Mouse (Mus musculus) ES-E14 (cell line): ENCODE data around the gene Xrcc5. TPM values are rescaled to one million over a fixed set of nuclear protein-coding genes. Genes with fewer than 3 reads are reported as not detected.

Experiments
- DNase-seq: peaks from one replicate; pipeline ENCODE4 v3.0.0-alpha.2; 2013; ENCODE audit warnings: low read depth, low spot score
- H3K27ac ChIP-seq: 2 replicates; pipeline ENCODE4 v1.5.1; 2012; ENCODE audit warnings: low read depth, mild to moderate bottlenecking, low read length, moderate library complexity, mixed read lengths; ENCODE audit not compliant: poor library complexity, insufficient read depth, severe bottlenecking
- H3K36me3 ChIP-seq: 2 replicates; pipeline ENCODE4 v1.6.1; 2012; ENCODE audit warnings: mild to moderate bottlenecking, low read length, moderate library complexity, mixed read lengths; ENCODE audit not compliant: control insufficient read depth, poor library complexity, insufficient read depth, severe bottlenecking
- H3K4me1 ChIP-seq, 2 experiments: fragments of 150-350 bp in 1 of 2; sonication (generic) in 1 of 2; 2 replicates each; pipeline ENCODE4 v1.6.1; 2012; ENCODE audit warnings: low read length in 2 of 2, mild to moderate bottlenecking in 1 of 2, mixed read lengths in 1 of 2; ENCODE audit not compliant: control insufficient read depth in 2 of 2, insufficient read depth in 2 of 2, poor library complexity in 1 of 2
- H3K4me3 ChIP-seq, 2 experiments: fragments of 150-350 bp in 1 of 2; sonication (generic) in 1 of 2; 2 replicates each; pipeline ENCODE4 v1.5.1; 2012; ENCODE audit warnings: low read length in 2 of 2, low read depth in 1 of 2, mild to moderate bottlenecking in 1 of 2, mixed read lengths in 1 of 2; ENCODE audit not compliant: insufficient read depth in 1 of 2, poor library complexity in 1 of 2, severe bottlenecking in 1 of 2
- H3K9ac ChIP-seq: 2 replicates; pipeline ENCODE4 v1.6.1; 2012; ENCODE audit warnings: low read depth, mild to moderate bottlenecking, low read length, mixed read lengths; ENCODE audit not compliant: poor library complexity, insufficient read depth, severe bottlenecking
- H3K9me3 ChIP-seq: fragments of 150-350 bp; sonication (generic); 2 replicates; pipeline ENCODE4 v1.6.1; 2012; ENCODE audit warnings: low read depth, mild to moderate bottlenecking, low read length; ENCODE audit not compliant: control insufficient read depth, insufficient read depth
- CHD2 ChIP-seq: IDR thresholded peaks from 2 replicates; pipeline ENCODE4 v1.6.1; 2014; ENCODE audit warnings: mild to moderate bottlenecking, low read depth, low read length, inconsistent platforms
- HCFC1 ChIP-seq: IDR thresholded peaks from 2 replicates; pipeline ENCODE4 v1.6.1; 2012; ENCODE audit warnings: low read length, inconsistent platforms, borderline replicate concordance; ENCODE audit not compliant: insufficient read depth
- MAFK ChIP-seq: IDR thresholded peaks from 2 replicates; pipeline ENCODE4 v1.6.1; 2014; ENCODE audit warnings: mild to moderate bottlenecking, low read depth, low read length, inconsistent platforms; ENCODE audit not compliant: insufficient read depth
- ZC3H11A ChIP-seq: IDR thresholded peaks from 2 replicates; pipeline ENCODE4 v1.6.1; 2012; ENCODE audit warnings: low read depth, mild to moderate bottlenecking, inconsistent platforms, low read length, borderline replicate concordance
- ZNF384 ChIP-seq: IDR thresholded peaks from 2 replicates; pipeline ENCODE4 v1.6.1; 2012; ENCODE audit warnings: low read depth, low read length, inconsistent platforms
- in situ Hi-C, 2 experiments: fragments of 600-800 bp; cut with MboI; formaldehyde crosslinking; loops; one replicate each; pipeline ENCODE4 v1.15.1; 2025; ENCODE audit warnings: low sequenced_read_pairs in 2 of 2, inconsistent platforms in 1 of 2; ENCODE audit not compliant: unreplicated experiment in 2 of 2
- total RNA-seq: library from RNA; depleted of rRNA; stranded (reverse); fragments of 300-350 nt; gene quantifications from 2 replicates; pipeline ENCODE4 v1.2.3, GENCODE M21; 2012

The Xrcc5 gene
- total RNA-seq, 1 experiment = 72.0 TPM

- in situ Hi-C loops = no loop called here
- peak; percentile 87 for DNase-seq
- H3K9me3 ChIP-seq = no peaks in the 10 kb centered on the region
- no peaks in the 10 kb centered on the region for H3K36me3 ChIP-seq
- TF ChIP-seq HCFC1 = no peak
- no peak for TF ChIP-seq ZNF384
- TF ChIP-seq ZC3H11A = no peak
- TF ChIP-seq MAFK = no peak
- no peak for TF ChIP-seq CHD2
- no peaks in the 10 kb centered on the region for H3K4me1 ChIP-seq
- H3K27ac ChIP-seq = peak within 1 kb of the TSS; percentile 49; the same call in 1 of the 2 replicates
- peak within 1 kb of the TSS; percentile 88 for H3K9ac ChIP-seq
- H3K4me3 ChIP-seq = peak within 1 kb of the TSS; percentile 79 to 94
Observed at GRCm38 (mm10) chr1:72283992-72284485, 23.2 kb upstream of the Xrcc5 start, which contains the start of the genes Pecr and Tmem169. TSS of gene Pecr (minus strand) at chr1:72284314. TSS of gene Tmem169 (plus strand) at chr1:72284369.

- Histone ChIP-seq H3K4me1 (no peaks in the 10 kb centered on the region), H3K9ac (no peak overlapping the region), H3K27ac (no peak overlapping the region), H3K36me3 (no peaks in the 10 kb centered on the region), H3K9me3 (no peaks in the 10 kb centered on the region), H3K4me3 (peak overlapping the region in 1 of 2 experiments; percentile 79; a peak in 2 of 4 replicates)
- DNase-seq = no peak
- in situ Hi-C loops = no loop called here
- no peak for TF ChIP-seq CHD2
- TF ChIP-seq ZC3H11A = no peak
- no peak for TF ChIP-seq ZNF384
- TF ChIP-seq HCFC1 = no peak
- TF ChIP-seq MAFK = no peak
Observed at GRCm38 (mm10) chr1:72284539-72284938, 22.7 kb upstream of the Xrcc5 start.

- TF ChIP-seq ZNF384 = no peak
- TF ChIP-seq CHD2 = no peak
- TF ChIP-seq MAFK = no peak
- no peak for TF ChIP-seq ZC3H11A
- TF ChIP-seq HCFC1 = no peak
- DNase-seq = no peak
- Histone ChIP-seq H3K9ac (no peak overlapping the region), H3K4me1 (no peaks in the 10 kb centered on the region), H3K4me3 (no peak overlapping the region), H3K9me3 (no peaks in the 10 kb centered on the region), H3K27ac (no peak overlapping the region), H3K36me3 (no peaks in the 10 kb centered on the region)
- in situ Hi-C loops = no loop called here
Observed at GRCm38 (mm10) chr1:72286904-72287303, 20.3 kb upstream of the Xrcc5 start.

GRCm38 (mm10) chr1:72287893-72288292 is 19.3 kb upstream of the Xrcc5 start:
- Histone ChIP-seq H3K27ac (no peak overlapping the region), H3K9ac (no peak overlapping the region), H3K4me1 (no peaks in the 10 kb centered on the region), H3K36me3 (no peaks in the 10 kb centered on the region), H3K4me3 (no peak overlapping the region), H3K9me3 (no peaks in the 10 kb centered on the region)
- TF ChIP-seq MAFK (no peak), ZC3H11A (no peak), ZNF384 (no peak), HCFC1 (no peak), CHD2 (no peak)
- in situ Hi-C loops = no loop called here
- no peak for DNase-seq
